In the genomic region with DNA sequence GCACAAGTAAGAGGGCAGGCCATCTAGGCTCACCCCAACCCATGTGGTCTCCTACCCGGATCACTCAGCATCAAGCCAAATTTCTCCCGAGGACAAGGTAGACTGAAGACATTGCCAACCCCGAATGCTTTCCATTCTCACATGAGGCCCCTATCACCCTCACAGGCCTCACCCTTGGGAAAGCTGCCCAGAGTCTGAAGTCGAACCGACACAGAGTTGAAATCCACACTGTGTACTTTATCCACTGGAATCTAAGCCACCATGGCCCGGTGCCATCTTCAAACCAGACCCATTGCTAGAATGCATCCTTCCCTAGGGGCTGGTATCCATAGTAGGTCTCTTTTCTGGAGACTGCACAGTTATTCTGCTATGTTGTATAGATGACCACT, we compare ENCODE assay signal across 12 mouse cellular contexts. TPM values are rescaled to one million over a fixed set of nuclear protein-coding genes. Genes with fewer than 3 reads are reported as not detected.
A peak's percentile ranks its signal among the peaks of the same experiment; 100 is the strongest.
DNase-seq lines count a peak whose midpoint lies in the region; ATAC-seq and TF ChIP-seq lines count a peak whose summit lies in the region.
"Had no signal": no experiment of that assay in that cellular context is flagged by ENCODE, and none has a peak within 500 bp of the region (broad histone marks: within the 10 kb centered on the region; RNA-seq: fewer than 3 reads in every experiment).

No protein-coding gene starts in this region.

- no peaks in the 10 kb centered on the region for H3K36me3 ChIP-seq in lung, embryonic 16.5 days (ENCODE audit: control insufficient read depth, insufficient read depth, low read length)
- H3K36me3 ChIP-seq in liver, embryonic 11.5 days (ENCODE audit: control insufficient read depth, insufficient read depth, low read length) = no peaks in the 10 kb centered on the region
- no peaks in the 10 kb centered on the region for H3K36me3 ChIP-seq in stomach, postnatal 0 days (ENCODE audit: control insufficient read depth, insufficient read depth, low read length)
- no peaks in the 10 kb centered on the region for H3K36me3 ChIP-seq in hindbrain, embryonic 13.5 days

- no peak overlapping the region for H3K27ac ChIP-seq in lung, embryonic 16.5 days (ENCODE audit: low read length)
- H3K27ac ChIP-seq in liver, embryonic 11.5 days (ENCODE audit: low read depth, low read length) = peak overlapping the region; percentile 79
- H3K27ac ChIP-seq in stomach, postnatal 0 days (replicated peaks) = peak overlapping the region; percentile 71
- no peak overlapping the region for H3K27ac ChIP-seq in hindbrain, embryonic 13.5 days
- H3K27ac ChIP-seq: hindbrain, postnatal 0 days had no signal

- WGBS in lung, embryonic 16.5 days = 63% methylated on average over 6 of the region's 6 CpGs
- 91% methylated on average over 6 of the region's 6 CpGs for WGBS in liver, embryonic 11.5 days
- 25% methylated on average over 6 of the region's 6 CpGs for WGBS in stomach, postnatal 0 days
- 90% methylated on average over 6 of the region's 6 CpGs for WGBS in hindbrain, embryonic 13.5 days

- no peaks in the 10 kb centered on the region for H3K27me3 ChIP-seq in lung, embryonic 16.5 days (ENCODE audit: control insufficient read depth, insufficient read depth, low read depth, low read length)
- H3K27me3 ChIP-seq in liver, embryonic 11.5 days (replicated peaks; ENCODE audit: control insufficient read depth, insufficient read depth, low read length) = no peaks in the 10 kb centered on the region
- H3K27me3 ChIP-seq in stomach, postnatal 0 days (ENCODE audit: control insufficient read depth, insufficient read depth, low read length) = no peaks in the 10 kb centered on the region
- H3K27me3 ChIP-seq in hindbrain, embryonic 13.5 days = no peaks in the 10 kb centered on the region

- no peak overlapping the region for H3K9ac ChIP-seq in lung, embryonic 16.5 days (ENCODE audit: low read length)
- peak overlapping the region; percentile 56 for H3K9ac ChIP-seq in liver, embryonic 11.5 days (ENCODE audit: low read depth, low read length)
- no peak overlapping the region for H3K9ac ChIP-seq in stomach, postnatal 0 days (ENCODE audit: low read length)
- H3K9ac ChIP-seq in hindbrain, embryonic 13.5 days = no peak overlapping the region

- H3K4me2 ChIP-seq in lung, embryonic 16.5 days (ENCODE audit: low read depth, low read length) = no peak overlapping the region
- peak overlapping the region; percentile 41 for H3K4me2 ChIP-seq in liver, embryonic 11.5 days
- H3K4me2 ChIP-seq in stomach, postnatal 0 days (replicated peaks; ENCODE audit: low read depth) = no peak overlapping the region
- H3K4me2 ChIP-seq in hindbrain, embryonic 13.5 days = no peak overlapping the region

- 0 out of 2 replicates have a peak, but pooled peaks have one; percentile 34 for ATAC-seq in lung, embryonic 16.5 days (ENCODE audit: low read depth)
- 0 out of 2 replicates have a peak, but pooled peaks have one; percentile 2 for ATAC-seq in liver, embryonic 11.5 days (replicated peaks; ENCODE audit: low FRiP score)
- peak; percentile 69 for ATAC-seq in stomach, postnatal 0 days (ENCODE audit: low FRiP score, low TSS enrichment)
- no peak for ATAC-seq in hindbrain, embryonic 13.5 days (ENCODE audit: low FRiP score)
- ATAC-seq: hindbrain, postnatal 0 days had no signal

- no peak for TF ChIP-seq EP300 in stomach, postnatal 0 days (optimal IDR thresholded peaks at IDR 0.05)

- H3K4me1 ChIP-seq in lung, embryonic 16.5 days (replicated peaks; ENCODE audit: control insufficient read depth, insufficient read depth, low read length) = peaks cover 19% of the 10 kb centered on the region
- H3K4me1 ChIP-seq in liver, embryonic 11.5 days (replicated peaks; ENCODE audit: control insufficient read depth, insufficient read depth, low read length) = peaks cover 45% of the 10 kb centered on the region
- H3K4me1 ChIP-seq in stomach, postnatal 0 days (replicated peaks; ENCODE audit: control insufficient read depth, insufficient read depth) = peaks cover 6% of the 10 kb centered on the region
- no peaks in the 10 kb centered on the region for H3K4me1 ChIP-seq in hindbrain, embryonic 13.5 days (replicated peaks)

- peak; percentile 56 for DNase-seq in adrenal gland, postnatal 14 days
- no peak for DNase-seq in adrenal gland, adult (ENCODE audit: inconsistent age in 2 of 2, low spot score in 1 of 2)
- DNase-seq in lung, postnatal 25 days (ENCODE audit: low spot score) = no peak
- DNase-seq in liver, embryonic 11.5 days (ENCODE audit: low spot score) = no peak
- DNase-seq in stomach, postnatal 0 days (ENCODE audit: low spot score) = peak; percentile 81
- no peak for DNase-seq in layer of hippocampus, adult 18-20 months (ENCODE audit: low spot score in 2 of 2)
- DNase-seq: midbrain, embryonic 14.5 days had no signal

- no peak overlapping the region for H3K4me3 ChIP-seq in lung, embryonic 16.5 days (ENCODE audit: low read length)
- H3K4me3 ChIP-seq in liver, embryonic 11.5 days (ENCODE audit: low read depth, low read length) = no peak overlapping the region
- H3K4me3 ChIP-seq in stomach, postnatal 0 days (ENCODE audit: low read depth, low read length) = no peak overlapping the region
- H3K4me3 ChIP-seq in hindbrain, embryonic 13.5 days = no peak overlapping the region

- no peak for TF ChIP-seq CTCF in stomach, postnatal 0 days (IDR thresholded peaks at IDR 0.05; ENCODE audit: low read depth)

- H3K9me3 ChIP-seq in lung, embryonic 16.5 days (ENCODE audit: control insufficient read depth, low read length) = no peaks in the 10 kb centered on the region
- H3K9me3 ChIP-seq in liver, embryonic 11.5 days (ENCODE audit: control insufficient read depth, low read length) = no peaks in the 10 kb centered on the region
- no peaks in the 10 kb centered on the region for H3K9me3 ChIP-seq in stomach, postnatal 0 days (ENCODE audit: control insufficient read depth, low read length)
- H3K9me3 ChIP-seq in hindbrain, embryonic 13.5 days = no peaks in the 10 kb centered on the region

RNA-seq across cellular contexts. Expression of a gene that starts 37.5 kb away (rescaled TPM):
- total RNA-seq in adrenal gland, postnatal 14 days (2021) = 80.3 and 82.7 TPM in 2 replicates
- polyA plus RNA-seq in lung, embryonic 16.5 days (2015; fragmentation: Nextera tagmentation; extraction: Ambion mirVana) = 65.0 and 69.3 TPM in 2 replicates
- polyA plus RNA-seq in liver, embryonic 11.5 days (2014; fragmentation: Nextera tagmentation; extraction: Ambion mirVana) = 32.6 and 35.5 TPM in 2 replicates
- 18.3 and 19.2 TPM in 2 replicates for polyA plus RNA-seq in stomach, postnatal 0 days (2015; fragmentation: Nextera tagmentation; extraction: Ambion mirVana)
- 10 to 100 TPM; 40.9 to 44.4 TPM for total RNA-seq in layer of hippocampus, adult 18-20 months (2021)
- 48.4 and 53.5 TPM in 2 replicates for polyA plus RNA-seq in hindbrain, embryonic 13.5 days (2015; fragmentation: Nextera tagmentation; extraction: Ambion mirVana)

RNA-seq across cellular contexts. Expression of a gene that starts 41.5 kb away (rescaled TPM):
- 105 and 106 TPM in 2 replicates for total RNA-seq in adrenal gland, postnatal 14 days (2021)
- 56.8 and 61.5 TPM in 2 replicates for polyA plus RNA-seq in lung, embryonic 16.5 days (2015; fragmentation: Nextera tagmentation; extraction: Ambion mirVana)
- 29.8 and 32.9 TPM in 2 replicates for polyA plus RNA-seq in liver, embryonic 11.5 days (2014; fragmentation: Nextera tagmentation; extraction: Ambion mirVana)
- polyA plus RNA-seq in stomach, postnatal 0 days (2015; fragmentation: Nextera tagmentation; extraction: Ambion mirVana) = 52.3 and 55.4 TPM in 2 replicates
- 1 to 10 TPM; 7.8 to 9.5 TPM for total RNA-seq in layer of hippocampus, adult 18-20 months (2021)
- 10.1 and 11.1 TPM in 2 replicates for polyA plus RNA-seq in hindbrain, embryonic 13.5 days (2015; fragmentation: Nextera tagmentation; extraction: Ambion mirVana)

RNA-seq across cellular contexts. Expression of a gene that starts 56.0 kb away (rescaled TPM):
- 0.59 TPM in 1 of 2 replicates, not detected in the other for total RNA-seq in adrenal gland, postnatal 14 days (2021)
- polyA plus RNA-seq in lung, embryonic 16.5 days (2015; fragmentation: Nextera tagmentation; extraction: Ambion mirVana) = not detected in 2 replicates
- not detected in 2 replicates for polyA plus RNA-seq in liver, embryonic 11.5 days (2014; fragmentation: Nextera tagmentation; extraction: Ambion mirVana)
- not detected in 2 replicates for polyA plus RNA-seq in stomach, postnatal 0 days (2015; fragmentation: Nextera tagmentation; extraction: Ambion mirVana)
- total RNA-seq in layer of hippocampus, adult 18-20 months (2021) = not detected
- not detected in 2 replicates for polyA plus RNA-seq in hindbrain, embryonic 13.5 days (2015; fragmentation: Nextera tagmentation; extraction: Ambion mirVana)
- total RNA-seq: hindbrain, postnatal 0 days; left cerebral cortex, postnatal 25 days; neutrophil, adult 5-6 weeks had no signal
- polyA plus RNA-seq: hindbrain, postnatal 0 days; midbrain, embryonic 14.5 days had no signal

Comparison
In these comparisons a context has a peak if more than half of its experiments do, and no peak if none do; other contexts are left out.
1. DNase-seq: peak in adrenal gland, postnatal 14 days (single experiment) and stomach, postnatal 0 days (single experiment); none in adrenal gland, adult (0 of 2), lung, postnatal 25 days (single experiment), liver, embryonic 11.5 days (single experiment) and layer of hippocampus, adult 18-20 months (0 of 2).
2. H3K27ac ChIP-seq: peak in liver, embryonic 11.5 days (single experiment) and stomach, postnatal 0 days (single experiment); none in lung, embryonic 16.5 days (single experiment) and hindbrain, embryonic 13.5 days (single experiment).